Mouse (Mus musculus) stomach, postnatal 0 days (tissue): ENCODE results near the gene Lrrc37a. TPM values are rescaled to one million over a fixed set of nuclear protein-coding genes. Genes with fewer than 3 reads are reported as not detected.
"Not testable (repeated sequence)": the region's sequence is repeated elsewhere in the genome, so short reads cannot be mapped to it uniquely, and the experiment has no call there.

Source experiments
- ATAC-seq: fragments of 200-750 bp; cut with Nextera tagmentation; 2 replicates; pipeline ENCODE4 v1.8.0; 2017; ENCODE audit not compliant: low FRiP score, low TSS enrichment
- DNase-seq: peaks from one replicate; pipeline ENCODE4 v3.0.0-alpha.2; 2016; ENCODE audit warnings: low spot score
- H3K27ac ChIP-seq: fragments of 300-500 bp; sonication (generic); replicated peaks from 2 replicates; pipeline ENCODE4 v1.5.1; 2014; ENCODE audit warnings: mild to moderate bottlenecking, control low read depth
- H3K27me3 ChIP-seq: fragments of 300-500 bp; sonication (generic); 2 replicates; pipeline ENCODE4 v1.6.1; 2014; ENCODE audit warnings: low read length; ENCODE audit not compliant: control insufficient read depth, insufficient read depth
- H3K36me3 ChIP-seq: fragments of 300-500 bp; sonication (generic); 2 replicates; pipeline ENCODE4 v1.6.1; 2014; ENCODE audit warnings: low read length, mixed read lengths; ENCODE audit not compliant: control insufficient read depth, insufficient read depth
- H3K4me1 ChIP-seq: fragments of 300-500 bp; sonication (generic); replicated peaks from 2 replicates; pipeline ENCODE4 v1.6.1; 2014; ENCODE audit warnings: antibody characterized with exemption; ENCODE audit not compliant: control insufficient read depth, insufficient read depth
- H3K4me2 ChIP-seq: fragments of 300-500 bp; sonication (generic); replicated peaks from 2 replicates; pipeline ENCODE4 v1.6.1; 2014; ENCODE audit warnings: low read depth, mild to moderate bottlenecking, control low read depth, moderate library complexity
- H3K4me3 ChIP-seq: fragments of 300-500 bp; sonication (generic); 2 replicates; pipeline ENCODE4 v1.5.1; 2014; ENCODE audit warnings: low read depth, low read length, control low read depth
- H3K9ac ChIP-seq: fragments of 300-500 bp; sonication (generic); 2 replicates; pipeline ENCODE4 v1.6.1; 2014; ENCODE audit warnings: mild to moderate bottlenecking, low read length, control low read depth, mixed read lengths
- H3K9me3 ChIP-seq: fragments of 300-500 bp; sonication (generic); 2 replicates; pipeline ENCODE4 v1.6.1; 2016; ENCODE audit warnings: low read length; ENCODE audit not compliant: control insufficient read depth
- CTCF ChIP-seq: IDR thresholded peaks from 2 replicates; pipeline ENCODE4 v1.5.1; 2016; ENCODE audit warnings: antibody characterized with exemption, low read depth, mild to moderate bottlenecking, moderate library complexity
- EP300 ChIP-seq: optimal IDR thresholded peaks from 2 replicates; pipeline ENCODE3; 2016; ENCODE audit warnings: antibody characterized with exemption
- WGBS: fragments of 180-500 bp; shearing (Covaris S2); extraction: QIAGEN DNeasy Blood & Tissue Kit; methylation state at CpG from one replicate; pipeline ENCODE4 v1.1.7; 2014; 5-methylcytosine and 5-hydroxymethylcytosine counted together
- polyA plus RNA-seq: library from polyadenylated mRNA; unstranded; fragments of >200 nt; fragmentation: Nextera tagmentation; extraction: Ambion mirVana; gene quantifications from 2 replicates; pipeline ENCODE4 v1.2.1, GENCODE M21; 2015

Lrrc37a gene
- polyA plus RNA-seq, 1 experiment from 2014 or later, result not detected

DNA sequence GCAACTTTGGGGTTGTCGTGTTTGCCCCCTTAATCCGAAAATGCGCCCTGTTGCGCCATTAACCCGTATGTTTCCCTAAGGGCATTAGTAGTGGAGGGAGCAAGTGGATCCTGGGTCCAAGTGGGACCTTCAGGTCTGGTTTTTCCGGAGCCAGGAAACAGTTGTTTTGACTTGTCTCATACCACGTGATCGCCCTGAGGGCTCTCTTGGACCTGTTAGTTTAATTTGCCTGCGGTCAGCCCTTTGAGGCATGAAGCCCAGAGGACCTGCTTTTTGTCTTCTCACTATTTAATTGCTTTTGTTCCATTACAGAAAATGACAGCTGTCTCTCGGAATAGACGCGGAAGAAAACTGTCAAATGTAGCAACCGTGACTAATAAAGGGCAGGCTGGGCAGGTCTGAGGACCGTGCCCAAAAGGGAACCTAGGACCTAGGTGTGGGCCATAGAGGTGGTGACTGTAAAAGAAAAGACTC lies 91.4 kb downstream of the Lrrc37a start:
- TF ChIP-seq EP300 (no peak), CTCF (no peak)
- no peaks in the 10 kb centered on the region for H3K4me1 ChIP-seq
- peak overlapping the region; percentile 66 for H3K4me2 ChIP-seq
- H3K27me3 ChIP-seq, result no peaks in the 10 kb centered on the region
- peak overlapping the region; percentile 86 for H3K27ac ChIP-seq
- H3K9ac ChIP-seq, result peak overlapping the region; percentile 65
- H3K36me3 ChIP-seq, result no peaks in the 10 kb centered on the region
- no peaks in the 10 kb centered on the region for H3K9me3 ChIP-seq
- 3% methylated on average over 14 of the region's 14 CpGs for WGBS
- peak overlapping the region; percentile 92 for H3K4me3 ChIP-seq
- ATAC-seq, result peak; percentile 34; the same call in 1 of the 2 replicates
- DNase-seq, result no peak

DNA sequence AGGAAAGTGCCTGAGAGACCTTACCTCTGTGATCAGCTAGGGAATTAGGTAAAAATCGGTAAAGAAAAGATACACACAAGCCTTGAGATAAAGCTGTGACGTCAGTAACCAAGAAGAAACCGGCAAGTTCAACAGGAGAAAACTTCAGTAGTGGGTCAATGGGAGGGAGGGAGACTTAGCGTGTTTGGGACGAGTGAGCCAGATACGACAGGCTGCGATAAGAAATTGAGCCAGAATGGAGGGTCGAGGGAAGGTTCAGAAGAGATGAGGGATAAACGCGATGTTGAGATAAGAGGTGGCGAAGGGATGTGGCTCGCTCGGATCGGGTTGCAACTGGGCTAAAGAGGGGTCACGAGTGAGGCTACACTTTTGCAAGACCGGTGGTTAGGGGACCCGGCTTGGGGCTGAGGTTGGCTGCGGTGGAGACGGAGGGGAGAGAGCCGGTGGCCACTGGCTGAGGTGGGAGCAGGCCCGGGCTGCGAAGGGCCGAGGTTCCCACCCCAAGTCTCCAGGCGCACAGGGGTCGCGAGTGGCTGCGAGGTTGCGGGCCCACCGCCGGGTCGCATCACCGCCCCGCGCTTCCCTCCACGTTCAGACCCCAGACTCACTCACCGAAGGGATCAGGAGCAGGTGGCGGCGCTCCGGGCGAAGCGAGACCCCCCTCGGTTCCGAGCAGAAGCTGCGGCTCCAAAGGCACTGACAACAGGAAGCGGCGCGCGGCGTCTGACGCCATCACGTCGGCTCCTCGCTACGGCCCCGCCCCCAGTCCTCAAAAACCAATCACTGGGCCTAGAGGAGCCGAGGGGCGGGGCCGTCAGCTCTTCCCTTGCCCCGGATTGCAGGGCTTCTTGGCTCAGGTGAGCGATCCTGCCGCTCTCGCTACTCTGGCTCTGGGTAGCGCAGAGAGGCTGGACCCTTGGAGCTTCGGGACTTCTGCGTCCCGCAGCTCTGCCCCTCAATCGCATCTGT lies 92.1 kb downstream of the Lrrc37a start, which contains the start of gene Plekhm1:
Gene Plekhm1, minus strand, starts transcription at position 707 of the 969 bp plus-strand sequence.
- TF ChIP-seq EP300, result no peak
- TF ChIP-seq CTCF, result no peak
- ATAC-seq (peak; percentile 96), DNase-seq (peak; percentile 97)
- Histone ChIP-seq H3K4me2 (peak within 1 kb of the TSS; percentile 66), H3K27me3 (no peaks in the 10 kb centered on the region), H3K36me3 (no peaks in the 10 kb centered on the region), H3K4me3 (peak within 1 kb of the TSS; percentile 92), H3K9ac (peak within 1 kb of the TSS; percentile 82), H3K9me3 (no peaks in the 10 kb centered on the region), H3K4me1 (no peaks in the 10 kb centered on the region), H3K27ac (peak within 1 kb of the TSS; percentile 86)
- WGBS, result under 1% methylated on average over 59 of the region's 67 CpGs

DNA sequence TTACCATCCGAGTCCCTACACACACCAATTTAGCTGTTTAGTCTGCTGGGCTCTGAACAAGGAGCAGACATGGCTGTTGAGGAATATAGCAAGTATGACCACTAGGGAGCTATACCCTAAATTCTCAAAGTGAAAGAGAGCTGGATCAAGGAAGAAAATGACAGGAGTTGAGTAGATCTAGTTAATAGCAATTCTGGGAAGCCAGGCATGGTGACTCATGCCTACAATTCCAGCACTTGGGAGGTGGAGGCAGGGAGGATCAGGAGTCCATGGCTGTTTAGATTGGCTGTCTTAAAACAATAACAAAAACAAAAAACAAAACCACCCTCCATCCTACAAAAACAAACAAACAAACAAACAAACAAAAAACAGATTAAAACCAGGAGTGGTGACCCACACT lies 93.1 kb downstream of the Lrrc37a start:
- Histone ChIP-seq H3K4me3 (no peak overlapping the region), H3K4me1 (no peaks in the 10 kb centered on the region), H3K4me2 (peak overlapping the region; percentile 66; the same call in 1 of the 2 replicates), H3K9me3 (no peaks in the 10 kb centered on the region), H3K27ac (no peak overlapping the region), H3K27me3 (no peaks in the 10 kb centered on the region), H3K36me3 (no peaks in the 10 kb centered on the region), H3K9ac (no peak overlapping the region; the same call in 1 of the 2 replicates)
- no peak for ATAC-seq
- 75% methylated on average over 1 of the region's 1 CpGs for WGBS
- TF ChIP-seq CTCF (peak; percentile 7; the same call in 1 of the 2 replicates), EP300 (no peak)
- no peak for DNase-seq

DNA sequence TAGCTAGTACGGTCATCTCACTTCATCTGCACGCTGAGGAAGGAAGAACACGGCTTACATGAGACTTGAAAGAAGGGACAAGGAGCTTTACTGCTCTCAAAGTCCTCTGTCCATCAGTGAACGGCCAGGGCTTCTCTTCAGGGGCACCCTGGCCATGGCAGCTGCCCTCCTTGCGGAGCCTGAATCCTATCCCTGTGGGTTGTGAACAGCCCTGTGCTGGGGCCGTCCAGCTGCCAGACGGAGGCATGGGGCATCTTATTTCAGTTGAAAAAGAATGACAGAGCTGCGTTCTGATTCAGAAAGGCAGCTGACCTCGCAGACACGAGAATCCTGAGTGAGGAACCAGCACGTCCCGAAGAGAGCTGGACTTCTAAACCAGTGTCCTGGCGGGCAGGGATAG lies 95.5 kb downstream of the Lrrc37a start:
- Histone ChIP-seq H3K9ac (no peak overlapping the region), H3K4me1 (no peaks in the 10 kb centered on the region), H3K27me3 (no peaks in the 10 kb centered on the region), H3K4me3 (no peak overlapping the region), H3K27ac (no peak overlapping the region), H3K36me3 (no peaks in the 10 kb centered on the region), H3K4me2 (no peak overlapping the region), H3K9me3 (no peaks in the 10 kb centered on the region)
- no peak for DNase-seq
- TF ChIP-seq EP300, result no peak
- no peak for TF ChIP-seq CTCF
- no peak for ATAC-seq
- 89% methylated on average over 13 of the region's 13 CpGs for WGBS

DNA sequence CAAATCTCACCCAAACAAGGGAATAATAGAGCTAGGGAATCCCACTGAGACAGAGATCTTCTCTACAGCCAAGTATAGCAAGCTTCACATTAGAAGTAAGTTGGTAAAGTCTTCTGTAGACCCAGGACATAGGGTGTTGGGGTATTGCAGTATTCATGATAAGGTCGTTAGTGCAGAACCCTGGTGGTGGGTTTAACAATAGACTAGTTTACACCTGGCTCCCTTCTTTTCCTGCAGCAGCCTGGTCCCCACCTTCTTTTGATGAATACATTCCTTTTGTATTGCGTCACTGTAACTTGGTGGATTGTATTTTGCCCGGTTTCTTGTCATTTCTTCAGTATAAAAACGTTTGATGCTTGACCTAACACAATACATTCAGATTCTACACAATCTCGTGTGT lies 97.3 kb downstream of the Lrrc37a start:
- H3K27ac ChIP-seq, H3K27me3 ChIP-seq, H3K4me2 ChIP-seq, H3K9me3 ChIP-seq, ATAC-seq, H3K4me1 ChIP-seq, DNase-seq, H3K9ac ChIP-seq, H3K4me3 ChIP-seq, H3K36me3 ChIP-seq: not testable (repeated sequence)
- WGBS, result 60% methylated on average over 5 of the region's 5 CpGs

DNA sequence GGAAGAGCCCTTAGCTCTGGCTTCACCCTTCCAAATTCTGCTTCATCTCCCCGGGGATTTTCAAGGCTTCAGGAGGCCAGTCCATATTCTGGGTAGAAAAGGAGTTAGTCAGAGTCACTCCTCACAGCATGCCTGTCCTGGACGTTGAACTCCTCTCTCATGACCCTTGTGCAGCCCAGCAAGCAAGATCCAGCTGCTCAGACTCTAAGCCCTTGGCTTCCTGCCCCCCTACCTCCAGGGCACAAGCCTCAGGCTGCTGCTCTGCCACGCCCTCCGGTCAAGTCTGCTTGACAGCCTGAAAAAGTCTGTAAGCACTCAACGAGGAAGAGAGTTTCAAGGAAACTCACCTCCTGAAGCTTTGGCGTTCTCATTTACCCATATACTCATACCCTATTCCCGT lies 97.8 kb downstream of the Lrrc37a start:
- Histone ChIP-seq H3K9me3 (no peaks in the 10 kb centered on the region), H3K27ac (no peak overlapping the region), H3K4me1 (no peaks in the 10 kb centered on the region), H3K9ac (no peak overlapping the region), H3K4me3 (no peak overlapping the region), H3K36me3 (no peaks in the 10 kb centered on the region), H3K4me2 (no peak overlapping the region), H3K27me3 (no peaks in the 10 kb centered on the region)
- DNase-seq (peak; percentile 57), ATAC-seq (peak; percentile 68)
- TF ChIP-seq EP300, result no peak
- no peak for TF ChIP-seq CTCF
- WGBS, result 48% methylated on average over 7 of the region's 7 CpGs
